Mouse (Mus musculus) kidney, adult 2 months (tissue): ENCODE results near the gene Lrfn3.

Experiments
- CTCF ChIP-seq: fragments of 200-500 bp; conservative IDR thresholded peaks from 2 replicates; pipeline ENCODE4 v1.5.1; 2011; ENCODE audit warnings: low read depth, mild to moderate bottlenecking, control low read depth, low read length, moderate library complexity, mixed read lengths; ENCODE audit not compliant: insufficient read depth, insufficient read length
- POLR2A ChIP-seq: fragments of 200-500 bp; IDR thresholded peaks from one replicate; pipeline ENCODE4 v1.6.1; 2011; ENCODE audit warnings: low read depth, low read length, control low read depth

GRCm38 (mm10) chr7:30328379-30328778, 34.2 kb downstream of the Lrfn3 start:
- TF ChIP-seq POLR2A: no peak
- no peak for TF ChIP-seq CTCF
